Mouse (Mus musculus): ENCODE measurements around the gene Exosc9.

GRCm38 (mm10) chr3:36551851-36552384 is 488 bp upstream of the Exosc9 start:
- no peak for TF ChIP-seq POLR2A (IDR thresholded peaks at IDR 0.05; ENCODE audit: borderline replicate concordance, insufficient read depth, low read length)
- no peak for TF ChIP-seq CTCF (IDR thresholded peaks at IDR 0.05; ENCODE audit: borderline replicate concordance, insufficient read depth, low read depth, low read length)
